Mouse (Mus musculus): ENCODE data around the gene Hyal3. TPM values are rescaled to one million over a fixed set of nuclear protein-coding genes. Genes with fewer than 3 reads are reported as not detected.

Hyal3 gene
- polyA plus RNA-seq, 1 experiment from 2014 or later, result 0.39 TPM

GRCm38 (mm10) chr9:107593101-107593976 lies 12.7 kb downstream of the Hyal3 start:
- ATAC-seq (ENCODE audit: low FRiP score) (no peak), DNase-seq (ENCODE audit: low spot score) (no peak)
- Histone ChIP-seq H3K36me3 (ENCODE audit: control insufficient read depth, insufficient read depth, low read length) (0 out of 2 replicates have a peak, but pooled peaks cover 2% of the 10 kb centered on the region), H3K4me1 (replicated peaks; ENCODE audit: control insufficient read depth, insufficient read depth, low read length) (peaks cover 1% of the 10 kb centered on the region; the same call in 1 of the 2 replicates), H3K4me2 (replicated peaks; ENCODE audit: low read depth, low read length) (no peak overlapping the region), H3K4me3 (ENCODE audit: low read depth, low read length) (no peak overlapping the region), H3K27me3 (ENCODE audit: control insufficient read depth, insufficient read depth, low read length) (no peaks in the 10 kb centered on the region), H3K9ac (ENCODE audit: low read depth, low read length) (no peak overlapping the region), H3K9me3 (ENCODE audit: control insufficient read depth, low read length) (no peaks in the 10 kb centered on the region), H3K27ac (ENCODE audit: low read depth, low read length) (no peak overlapping the region)
- 83% methylated on average over 11 of the region's 11 CpGs for WGBS

GRCm38 (mm10) chr9:107594281-107595062 lies 13.9 kb downstream of the Hyal3 start:
- Histone ChIP-seq H3K36me3 (ENCODE audit: control insufficient read depth, insufficient read depth, low read length) (0 out of 2 replicates have a peak, but pooled peaks cover 2% of the 10 kb centered on the region), H3K4me1 (replicated peaks; ENCODE audit: control insufficient read depth, insufficient read depth, low read length) (no peaks in the 10 kb centered on the region), H3K9ac (ENCODE audit: low read depth, low read length) (no peak overlapping the region), H3K4me2 (replicated peaks; ENCODE audit: low read depth, low read length) (no peak overlapping the region), H3K4me3 (ENCODE audit: low read depth, low read length) (no peak overlapping the region), H3K27ac (ENCODE audit: low read depth, low read length) (no peak overlapping the region), H3K9me3 (ENCODE audit: control insufficient read depth, low read length) (no peaks in the 10 kb centered on the region), H3K27me3 (ENCODE audit: control insufficient read depth, insufficient read depth, low read length) (no peaks in the 10 kb centered on the region)
- ATAC-seq (ENCODE audit: low FRiP score) (no peak), DNase-seq (ENCODE audit: low spot score) (no peak)
- WGBS, result 75% methylated on average over 8 of the region's 8 CpGs

- Histone ChIP-seq H3K4me2 (replicated peaks; ENCODE audit: low read depth, low read length) (no peak overlapping the region), H3K27ac (ENCODE audit: low read depth, low read length) (no peak overlapping the region), H3K27me3 (ENCODE audit: control insufficient read depth, insufficient read depth, low read length) (no peaks in the 10 kb centered on the region), H3K9ac (ENCODE audit: low read depth, low read length) (no peak overlapping the region), H3K4me3 (ENCODE audit: low read depth, low read length) (no peak overlapping the region), H3K9me3 (ENCODE audit: control insufficient read depth, low read length) (no peaks in the 10 kb centered on the region), H3K36me3 (ENCODE audit: control insufficient read depth, insufficient read depth, low read length) (no peaks in the 10 kb centered on the region), H3K4me1 (replicated peaks; ENCODE audit: control insufficient read depth, insufficient read depth, low read length) (no peaks in the 10 kb centered on the region)
- ATAC-seq (ENCODE audit: low FRiP score) (no peak), DNase-seq (ENCODE audit: low spot score) (no peak)
- 92% methylated on average over 11 of the region's 11 CpGs for WGBS
These were observed 16.3 kb downstream of the Hyal3 start for GRCm38 (mm10) chr9:107596619-107597569.

- WGBS, result 77% methylated on average over 5 of the region's 5 CpGs
- no peak overlapping the region for H3K27ac ChIP-seq (ENCODE audit: low read depth, low read length)
- no peaks in the 10 kb centered on the region for H3K27me3 ChIP-seq (ENCODE audit: control insufficient read depth, insufficient read depth, low read length)
- 0 out of 2 replicates have a peak, but pooled peaks cover 2% of the 10 kb centered on the region for H3K4me1 ChIP-seq (replicated peaks; ENCODE audit: control insufficient read depth, insufficient read depth, low read length)
- no peak for DNase-seq (ENCODE audit: low spot score)
- no peak for ATAC-seq (ENCODE audit: low FRiP score)
- H3K9me3 ChIP-seq (ENCODE audit: control insufficient read depth, low read length), result no peaks in the 10 kb centered on the region
- no peak overlapping the region for H3K9ac ChIP-seq (ENCODE audit: low read depth, low read length)
- no peak overlapping the region for H3K4me3 ChIP-seq (ENCODE audit: low read depth, low read length)
- no peak overlapping the region for H3K4me2 ChIP-seq (replicated peaks; ENCODE audit: low read depth, low read length)
- no peaks in the 10 kb centered on the region for H3K36me3 ChIP-seq (ENCODE audit: control insufficient read depth, insufficient read depth, low read length)
These were observed 17.8 kb downstream of the Hyal3 start for GRCm38 (mm10) chr9:107598385-107598784.

- Histone ChIP-seq H3K9ac (ENCODE audit: low read depth, low read length) (no peak overlapping the region), H3K4me2 (replicated peaks; ENCODE audit: low read depth, low read length) (no peak overlapping the region), H3K4me3 (ENCODE audit: low read depth, low read length) (no peak overlapping the region), H3K36me3 (ENCODE audit: control insufficient read depth, insufficient read depth, low read length) (no peaks in the 10 kb centered on the region), H3K27ac (ENCODE audit: low read depth, low read length) (no peak overlapping the region), H3K4me1 (replicated peaks; ENCODE audit: control insufficient read depth, insufficient read depth, low read length) (peaks cover 7% of the 10 kb centered on the region; the same call in 1 of the 2 replicates), H3K27me3 (ENCODE audit: control insufficient read depth, insufficient read depth, low read length) (no peaks in the 10 kb centered on the region), H3K9me3 (ENCODE audit: control insufficient read depth, low read length) (no peaks in the 10 kb centered on the region)
- DNase-seq (ENCODE audit: low spot score) (no peak), ATAC-seq (ENCODE audit: low FRiP score) (no peak)
- WGBS, result 92% methylated on average over 9 of the region's 9 CpGs
These were observed 18.8 kb downstream of the Hyal3 start for GRCm38 (mm10) chr9:107599433-107599832.

- H3K27ac ChIP-seq (ENCODE audit: low read depth, low read length), result no peak overlapping the region
- no peak overlapping the region for H3K4me3 ChIP-seq (ENCODE audit: low read depth, low read length)
- H3K9me3 ChIP-seq (ENCODE audit: control insufficient read depth, low read length), result no peaks in the 10 kb centered on the region
- 71% methylated on average over 14 of the region's 14 CpGs for WGBS
- H3K4me1 ChIP-seq (replicated peaks; ENCODE audit: control insufficient read depth, insufficient read depth, low read length), result peaks cover 10% of the 10 kb centered on the region
- DNase-seq (ENCODE audit: low spot score) (no peak), ATAC-seq (ENCODE audit: low FRiP score) (no peak)
- no peaks in the 10 kb centered on the region for H3K36me3 ChIP-seq (ENCODE audit: control insufficient read depth, insufficient read depth, low read length)
- H3K27me3 ChIP-seq (ENCODE audit: control insufficient read depth, insufficient read depth, low read length), result no peaks in the 10 kb centered on the region
- H3K4me2 ChIP-seq (replicated peaks; ENCODE audit: low read depth, low read length), result no peak overlapping the region
- H3K9ac ChIP-seq (ENCODE audit: low read depth, low read length), result no peak overlapping the region
These were observed 19.2 kb downstream of the Hyal3 start for GRCm38 (mm10) chr9:107599842-107600241.

- ATAC-seq (ENCODE audit: low FRiP score), result no peak
- 82% methylated on average over 12 of the region's 12 CpGs for WGBS
These were observed 20.1 kb downstream of the Hyal3 start for GRCm38 (mm10) chr9:107600745-107601144.

GRCm38 (mm10) chr9:107601275-107601674 lies 20.7 kb downstream of the Hyal3 start:
- WGBS, result 92% methylated on average over 11 of the region's 11 CpGs
- H3K4me1 ChIP-seq (replicated peaks; ENCODE audit: control insufficient read depth, insufficient read depth, low read length), result peaks cover 13% of the 10 kb centered on the region
- no peak overlapping the region for H3K4me3 ChIP-seq (ENCODE audit: low read depth, low read length)
- no peaks in the 10 kb centered on the region for H3K27me3 ChIP-seq (ENCODE audit: control insufficient read depth, insufficient read depth, low read length)
- H3K9ac ChIP-seq (ENCODE audit: low read depth, low read length), result no peak overlapping the region
- H3K27ac ChIP-seq (ENCODE audit: low read depth, low read length), result no peak overlapping the region
- ATAC-seq (ENCODE audit: low FRiP score), result no peak
- no peak for DNase-seq (ENCODE audit: low spot score)
- no peaks in the 10 kb centered on the region for H3K9me3 ChIP-seq (ENCODE audit: control insufficient read depth, low read length)
- no peaks in the 10 kb centered on the region for H3K36me3 ChIP-seq (ENCODE audit: control insufficient read depth, insufficient read depth, low read length)
- no peak overlapping the region for H3K4me2 ChIP-seq (replicated peaks; ENCODE audit: low read depth, low read length)

More at GRCm38 (mm10) chr9:107600745-107601144, 20.1 kb downstream of the Hyal3 start:
- Histone ChIP-seq H3K9ac (ENCODE audit: low read depth, low read length) (no peak overlapping the region), H3K36me3 (ENCODE audit: control insufficient read depth, insufficient read depth, low read length) (no peaks in the 10 kb centered on the region), H3K4me3 (ENCODE audit: low read depth, low read length) (no peak overlapping the region), H3K4me2 (replicated peaks; ENCODE audit: low read depth, low read length) (no peak overlapping the region), H3K4me1 (replicated peaks; ENCODE audit: control insufficient read depth, insufficient read depth, low read length) (peaks cover 13% of the 10 kb centered on the region), H3K27ac (ENCODE audit: low read depth, low read length) (no peak overlapping the region), H3K9me3 (ENCODE audit: control insufficient read depth, low read length) (no peaks in the 10 kb centered on the region), H3K27me3 (ENCODE audit: control insufficient read depth, insufficient read depth, low read length) (no peaks in the 10 kb centered on the region)
- no peak for DNase-seq (ENCODE audit: low spot score)
